Mouse (Mus musculus) E14TG2a.4 (cell line): Measurements from ENCODE around the gene Tmem175.

Experiments
- CTCF ChIP-seq: conservative IDR thresholded peaks from 2 replicates; pipeline ENCODE4 v1.5.1; 2014; ENCODE audit warnings: low read length
- POU5F1 ChIP-seq: IDR thresholded peaks from 2 replicates; pipeline ENCODE4 v1.6.1; 2014; ENCODE audit warnings: low read length, borderline replicate concordance

DNA sequence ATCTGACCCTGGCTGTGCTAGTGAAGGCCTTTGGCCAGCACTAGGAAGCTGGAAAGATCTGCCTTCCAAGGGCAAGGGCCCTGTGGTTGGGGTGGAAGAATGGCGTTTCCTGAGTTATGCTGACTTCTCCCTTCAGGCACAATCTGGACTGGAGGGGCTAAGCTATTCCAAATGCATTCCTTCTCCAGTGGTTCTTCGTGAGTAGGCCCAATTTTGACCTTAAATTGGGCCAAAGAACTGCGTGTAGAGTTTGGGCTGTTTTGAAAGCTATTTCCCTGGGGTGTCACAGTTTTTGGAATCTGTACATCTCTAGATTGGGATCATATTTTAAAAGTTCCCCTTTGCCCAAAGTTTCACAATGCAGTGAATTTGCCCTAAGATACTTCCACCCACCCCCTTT, 67.0 kb downstream of the Tmem175 start:
- no peak for TF ChIP-seq CTCF
- TF ChIP-seq POU5F1 = no peak
